Mouse (Mus musculus) embryonic stem cell, embryonic (primary cell): ENCODE measurements around the gene Togaram1.

ENCODE experiments used
- CTCF ChIA-PET, 4 experiments: fragments of 300-600 bp in 2 of 4; fragments of 350-600 bp in 2 of 4; sonication (Branson Sonifier 250); formaldehyde crosslinking; loops; one replicate each; lab custom pipeline; 2022; ENCODE audit warnings: inconsistent platforms in 2 of 4; lab: Charles Lee
- POLR2A ChIA-PET, 4 experiments: fragments of 300-600 bp in 2 of 4; fragments of 350-600 bp in 2 of 4; sonication (Branson Sonifier 250); formaldehyde crosslinking; loops; one replicate each; lab custom pipeline; 2022; ENCODE audit warnings: antibody characterized with exemption in 4 of 4, inconsistent platforms in 1 of 4; lab: Charles Lee

Gene Togaram1

DNA sequence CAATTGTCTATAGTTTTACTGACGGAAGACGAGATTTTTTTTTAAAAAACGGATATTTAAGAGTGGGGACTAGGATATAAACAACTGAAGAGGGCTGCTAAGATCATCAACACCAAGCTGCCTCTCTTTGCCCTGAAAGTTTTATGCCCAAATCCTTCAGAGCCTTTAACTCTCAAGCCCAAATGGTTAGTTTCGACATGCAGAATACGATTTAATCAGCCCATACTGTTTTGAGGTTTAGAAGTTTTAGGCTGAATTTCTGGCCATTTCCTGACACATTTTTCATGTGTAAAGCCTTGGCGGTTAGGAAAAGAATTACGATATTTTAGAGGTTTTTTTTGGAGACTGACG is 70.2 kb downstream of the Togaram1 start:
- CTCF ChIA-PET: no interaction called here
- POLR2A ChIA-PET: interaction anchor here in 2 of 4 experiments (0.9 to 8.7 kb wide), 20 partner anchors 9 to 137 kb away, joined by 3 to 91 read pairs (median 5); partner anchors contain the start of genes Fancm (in 2 of the 2), Fkbp3 (in 1 of the 2), Gm527 (in 1 of the 2) and Mis18bp1 (in 1 of the 2)

DNA sequence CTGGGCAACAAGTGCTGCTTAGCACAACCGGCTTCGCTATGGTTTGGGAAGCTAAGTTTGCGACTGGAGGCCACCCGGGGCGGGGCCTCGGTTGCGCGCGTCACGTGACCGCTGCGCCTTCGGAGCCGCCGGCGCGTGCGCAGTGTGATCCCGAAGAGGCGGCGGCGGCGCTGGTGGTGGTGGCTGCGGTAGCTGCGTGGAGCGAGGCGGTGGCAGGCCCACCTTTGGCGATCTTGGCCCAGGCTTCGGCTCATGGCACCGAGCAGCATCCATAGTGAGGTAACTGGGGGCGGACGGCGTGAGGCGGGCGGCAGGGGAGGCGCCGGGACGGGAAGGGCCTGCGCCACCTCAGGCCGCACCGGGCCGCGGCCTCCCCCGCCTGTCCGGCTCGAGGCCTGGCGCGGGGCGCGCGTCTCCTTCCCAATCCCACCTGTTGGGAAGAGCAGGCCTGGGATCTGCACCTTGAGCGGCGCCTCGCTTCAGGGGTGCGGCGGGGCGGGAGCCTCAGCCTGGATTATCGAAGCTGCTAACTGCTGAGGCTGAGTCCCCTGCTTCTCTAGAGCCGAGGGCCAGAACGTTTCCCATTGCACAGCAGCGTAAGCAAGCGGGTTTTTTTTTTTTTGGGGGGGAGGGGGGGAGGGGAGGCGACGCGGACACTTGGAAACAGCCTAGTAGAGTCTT is 70.7 kb downstream of the Togaram1 start, which contains the start of gene Prpf39:
Prpf39 (plus strand) TSS at position 144 of the 681 bp plus-strand sequence.
- ChIA-PET POLR2A (interaction anchor here (0.5 to 8.7 kb wide), 34 partner anchors 9 to 136 kb away, joined by 3 to 91 read pairs (median 5); partner anchors contain the start of genes Fancm (in 2 of the 4), Fkbp3 (in 2 of the 4), Togaram1 (in 2 of the 4) and Gm527 (in 1 of the 4)), CTCF (no interaction called here)

DNA sequence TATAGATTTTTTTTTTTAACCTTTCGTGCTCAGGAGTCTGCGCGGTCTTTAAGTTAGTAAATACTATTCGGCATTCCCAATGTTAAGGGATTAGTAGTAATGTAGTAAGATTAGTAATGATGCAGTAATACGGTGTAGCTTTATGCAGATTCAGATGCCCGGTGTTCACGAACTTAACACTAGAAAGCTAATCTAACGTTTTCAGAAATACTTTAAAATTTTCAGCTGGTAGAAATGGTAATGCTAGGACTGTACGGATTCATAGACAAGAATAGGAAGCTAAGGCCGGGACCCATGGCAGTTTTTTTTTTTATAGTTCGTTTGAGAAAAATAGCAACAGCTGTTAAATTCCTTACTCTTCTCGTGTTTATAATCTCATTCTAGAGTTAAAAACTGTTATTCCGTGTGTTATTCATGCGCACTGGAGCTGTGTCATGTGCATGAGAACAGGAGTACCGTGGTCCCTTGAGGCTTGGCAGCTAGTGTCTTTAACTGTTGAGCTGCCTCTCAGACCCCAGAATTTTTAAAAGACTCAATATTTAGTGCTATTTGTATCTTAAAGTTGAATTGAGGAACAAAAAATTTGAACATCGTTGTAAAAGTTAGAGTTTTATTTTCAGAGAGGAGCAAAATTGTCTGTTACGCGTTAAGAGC is 71.4 kb downstream of the Togaram1 start:
- CTCF ChIA-PET: interaction anchor here in 1 of 4 experiments (0.7 kb wide), 1 partner anchor 464 kb away, joined by 5 read pairs; no protein-coding TSS in a partner anchor
- POLR2A ChIA-PET: interaction anchor here (0.5 to 8.7 kb wide), 33 partner anchors 8 to 125 kb away, joined by 3 to 91 read pairs (median 5); partner anchors contain the start of genes Fancm (in 2 of the 4), Fkbp3 (in 2 of the 4), Klhl28 (in 2 of the 4) and Togaram1 (in 2 of the 4)

DNA sequence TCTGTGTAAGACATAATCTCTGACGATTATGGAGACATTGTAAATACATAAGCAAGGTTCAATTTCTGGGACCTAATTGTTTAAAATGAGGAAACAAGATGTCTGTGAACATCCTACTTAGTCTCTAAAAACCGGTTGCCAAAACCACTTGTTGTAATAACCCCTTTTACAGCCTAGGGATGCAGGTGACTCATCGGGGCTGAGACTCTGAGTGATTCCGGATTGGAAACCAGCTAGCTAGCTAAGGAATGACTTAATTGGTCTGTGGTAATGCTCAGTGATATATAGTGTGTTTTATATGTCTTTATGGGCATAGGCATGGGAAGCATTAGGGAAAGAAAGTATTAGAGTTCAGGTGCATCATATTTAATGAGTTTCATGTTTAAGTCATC is 71.9 kb downstream of the Togaram1 start:
- POLR2A ChIA-PET: interaction anchor here in 3 of 4 experiments (0.5 to 8.7 kb wide), 26 partner anchors 8 to 78 kb away, joined by 3 to 91 read pairs (median 5); partner anchors contain the start of genes Fancm (in 2 of the 3), Fkbp3 (in 2 of the 3), Klhl28 (in 2 of the 3) and Togaram1 (in 2 of the 3)
- CTCF ChIA-PET: interaction anchor here in 1 of 4 experiments (0.7 kb wide), 1 partner anchor 465 kb away, joined by 5 read pairs; no protein-coding TSS in a partner anchor

GRCm38 (mm10) chr12:65048799-65049198 is 83.2 kb downstream of the Togaram1 start:
- CTCF ChIA-PET: no interaction called here

DNA sequence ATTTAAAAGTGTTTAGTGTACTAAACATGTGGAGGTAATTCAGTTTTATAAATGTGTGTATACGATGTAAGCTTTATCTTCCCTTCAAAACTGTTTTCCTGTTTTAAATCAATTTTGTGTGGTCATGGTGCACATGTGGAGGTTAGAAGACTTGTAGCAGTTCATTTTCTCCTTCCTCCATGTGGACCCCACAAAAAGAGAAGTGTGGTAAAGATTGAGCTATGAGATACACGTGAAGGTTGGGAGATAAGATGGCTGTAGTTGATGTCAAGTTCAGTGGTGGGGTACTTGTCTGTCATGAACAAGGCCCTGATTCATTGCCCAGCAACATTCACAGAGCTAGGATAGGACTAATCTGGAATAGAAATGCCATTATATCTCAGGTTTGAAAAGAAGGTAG is 92.6 kb downstream of the Togaram1 start:
- ChIA-PET CTCF (no interaction called here), POLR2A (interaction anchor here (0.6 to 9.4 kb wide), 17 partner anchors 8 to 76 kb away, joined by 3 to 91 read pairs (median 5); partner anchors contain the start of genes Fkbp3 (in 3 of the 4), Fancm (in 2 of the 4) and Prpf39 (in 2 of the 4))

More at GRCm38 (mm10) chr12:65048799-65049198, 83.2 kb downstream of the Togaram1 start:
- POLR2A ChIA-PET: interaction anchor here in 2 of 4 experiments (1.0 to 2.1 kb wide), 5 partner anchors 9 to 16 kb away, joined by 4 to 6 read pairs (median 5); partner anchors contain the start of gene Prpf39 (in 1 of the 2)

- ChIA-PET CTCF (interaction anchor here in 1 of 4 experiments (0.6 kb wide), 1 partner anchor 57 kb away, joined by 11 read pairs; no protein-coding TSS in a partner anchor), POLR2A (interaction anchor here (0.9 to 9.4 kb wide), 15 partner anchors 8 to 78 kb away, joined by 3 to 91 read pairs (median 4); partner anchors contain the start of genes Fancm (in 1 of the 4), Fkbp3 (in 1 of the 4) and Prpf39 (in 1 of the 4))
These were observed 95.5 kb downstream of the Togaram1 start for GRCm38 (mm10) chr12:65061082-65061481.

- ChIA-PET POLR2A (interaction anchor here in 3 of 4 experiments (0.6 to 9.4 kb wide), 18 partner anchors 8 to 698 kb away, joined by 3 to 91 read pairs (median 5); partner anchors contain the start of genes Fkbp3 (in 2 of the 3), Fancm (in 1 of the 3) and Prpf39 (in 1 of the 3)), CTCF (no interaction called here)
These were observed 99.6 kb downstream of the Togaram1 start for GRCm38 (mm10) chr12:65065241-65065640.

GRCm38 (mm10) chr12:65066234-65066633 is 100.6 kb downstream of the Togaram1 start:
- CTCF ChIA-PET: no interaction called here
- POLR2A ChIA-PET: interaction anchor here in 3 of 4 experiments (0.6 to 9.4 kb wide), 10 partner anchors 7 to 100 kb away, joined by 3 to 91 read pairs (median 8); partner anchors contain the start of genes Fkbp3 (in 2 of the 3), Fancm (in 1 of the 3) and Prpf39 (in 1 of the 3)

DNA sequence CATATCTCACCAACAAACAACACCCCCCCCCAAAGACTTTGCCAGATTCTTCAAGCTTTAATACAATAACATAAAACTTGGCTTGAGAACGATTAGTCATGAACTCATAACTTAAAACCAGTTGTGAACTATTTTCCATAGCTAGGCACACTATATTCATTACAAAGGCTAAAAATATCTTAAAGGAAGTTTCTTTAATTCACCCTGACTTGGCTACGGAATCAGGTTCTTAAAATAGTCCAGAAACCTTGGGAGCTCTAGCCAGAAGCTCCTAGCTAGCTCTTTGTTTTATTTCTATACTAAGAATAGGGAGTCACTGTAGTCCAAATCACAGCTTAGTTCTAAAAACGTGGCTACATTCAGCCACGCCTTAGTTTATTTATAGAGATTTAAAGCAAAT is 102.8 kb downstream of the Togaram1 start:
- POLR2A ChIA-PET: interaction anchor here in 3 of 4 experiments (0.6 to 5.7 kb wide), 18 partner anchors 8 to 105 kb away, joined by 3 to 77 read pairs (median 4); partner anchors contain the start of gene Prpf39 (in 2 of the 3)
- CTCF ChIA-PET: no interaction called here
